Mouse (Mus musculus) kidney, adult 2 months (tissue): ENCODE data around the gene Tek. TPM values are rescaled to one million over a fixed set of nuclear protein-coding genes. Genes with fewer than 3 reads are reported as not detected.

Experiments used
- DNase-seq: peaks from one replicate; pipeline ENCODE4 v3.0.0; 2021
- H3K27ac ChIP-seq: fragments of 200-500 bp; 2 replicates; pipeline ENCODE4 v1.5.1; 2012; ENCODE audit warnings: low read depth, low read length, control low read depth, inconsistent platforms; ENCODE audit not compliant: insufficient read depth
- H3K27me3 ChIP-seq: fragments of 200-500 bp; replicated peaks from 2 replicates; pipeline ENCODE4 v1.6.1; 2012; ENCODE audit warnings: mild to moderate bottlenecking, moderate library complexity, low read length, inconsistent platforms; ENCODE audit not compliant: control insufficient read depth, insufficient read depth
- H3K36me3 ChIP-seq: fragments of 200-500 bp; 2 replicates; pipeline ENCODE4 v1.6.1; 2012; ENCODE audit warnings: mild to moderate bottlenecking, moderate library complexity, low read length, inconsistent platforms; ENCODE audit not compliant: control insufficient read depth, insufficient read depth
- H3K4me1 ChIP-seq: fragments of 200-500 bp; 2 replicates; pipeline ENCODE4 v1.6.1; 2011; ENCODE audit warnings: low read length; ENCODE audit not compliant: control insufficient read depth, insufficient read depth
- H3K4me3 ChIP-seq: fragments of 200-500 bp; 2 replicates; pipeline ENCODE4 v1.5.1; 2011; ENCODE audit warnings: mild to moderate bottlenecking, low read depth, low read length, control low read depth; ENCODE audit not compliant: insufficient read depth
- CTCF ChIP-seq: fragments of 200-500 bp; conservative IDR thresholded peaks from 2 replicates; pipeline ENCODE4 v1.5.1; 2011; ENCODE audit warnings: low read depth, mild to moderate bottlenecking, control low read depth, low read length, moderate library complexity, mixed read lengths; ENCODE audit not compliant: insufficient read depth, insufficient read length
- POLR2A ChIP-seq: fragments of 200-500 bp; IDR thresholded peaks from one replicate; pipeline ENCODE4 v1.6.1; 2011; ENCODE audit warnings: low read depth, low read length, control low read depth
- WGBS: fragments of 180-500 bp; shearing (Covaris S2); methylation state at CpG from one replicate; pipeline ENCODE4 v1.1.7; 2018; 5-methylcytosine and 5-hydroxymethylcytosine counted together
- polyA plus RNA-seq: library from polyadenylated mRNA; depleted of rRNA; stranded (reverse); fragments of >200 nt; gene quantifications from 2 replicates; pipeline ENCODE4 v1.2.3, GENCODE M21; 2012

Gene Tek
- polyA plus RNA-seq, 1 experiment = 21.6 TPM

DNA sequence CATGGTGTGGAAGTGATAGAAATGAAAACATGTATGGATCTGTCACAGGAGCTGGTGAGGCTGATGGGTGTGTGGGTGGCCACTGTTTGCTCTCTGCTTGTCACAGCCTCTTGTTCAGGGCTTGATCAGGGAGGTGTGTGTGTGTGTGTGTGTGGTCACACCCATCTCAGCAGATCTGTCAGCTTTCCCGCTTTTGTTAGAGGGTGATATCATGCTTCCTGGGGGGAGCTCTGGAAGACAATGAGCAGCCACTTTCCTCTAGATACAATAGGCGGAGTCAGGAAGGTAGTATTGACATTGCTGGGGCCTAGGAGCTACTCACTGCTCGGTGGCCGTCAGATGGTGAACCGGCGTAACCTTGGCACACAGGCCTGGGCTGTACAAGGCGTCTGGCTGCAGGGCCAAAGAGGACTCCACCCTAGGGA is 7.3 kb downstream of the Tek start:
- DNase-seq = peak; percentile 90
- no peak overlapping the region for H3K4me3 ChIP-seq
- no peaks in the 10 kb centered on the region for H3K36me3 ChIP-seq
- TF ChIP-seq POLR2A = no peak
- TF ChIP-seq CTCF = no peak
- H3K4me1 ChIP-seq = no peaks in the 10 kb centered on the region
- no peaks in the 10 kb centered on the region for H3K27me3 ChIP-seq
- 60% methylated on average over 7 of the region's 7 CpGs for WGBS
- peak overlapping the region; percentile 21 for H3K27ac ChIP-seq

DNA sequence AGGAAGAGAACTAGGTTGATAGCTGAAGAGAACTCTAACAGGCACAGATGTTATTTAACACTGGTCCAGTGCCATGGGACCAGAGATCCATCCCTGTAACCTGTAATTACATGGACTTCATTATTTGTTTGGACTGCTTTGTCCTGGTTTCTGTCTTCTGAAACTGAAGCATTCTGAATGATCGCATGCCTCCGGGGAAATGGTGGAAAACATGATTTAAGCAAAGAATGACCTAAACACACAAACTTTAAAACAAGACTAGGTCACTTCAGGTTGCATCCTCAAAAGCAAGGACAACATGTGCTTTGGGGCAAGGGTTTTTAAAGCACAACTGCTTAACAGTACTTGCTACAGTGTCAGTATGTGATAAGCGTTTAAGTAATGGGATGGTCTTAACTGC is 8.2 kb downstream of the Tek start:
- H3K27me3 ChIP-seq = no peaks in the 10 kb centered on the region
- no peak for TF ChIP-seq POLR2A
- no peak for TF ChIP-seq CTCF
- WGBS = 81% methylated on average over 3 of the region's 3 CpGs
- H3K36me3 ChIP-seq = no peaks in the 10 kb centered on the region
- peak overlapping the region; percentile 38; the same call in 1 of the 2 replicates for H3K27ac ChIP-seq
- no peak for DNase-seq
- no peak overlapping the region for H3K4me3 ChIP-seq
- no peaks in the 10 kb centered on the region for H3K4me1 ChIP-seq

DNA sequence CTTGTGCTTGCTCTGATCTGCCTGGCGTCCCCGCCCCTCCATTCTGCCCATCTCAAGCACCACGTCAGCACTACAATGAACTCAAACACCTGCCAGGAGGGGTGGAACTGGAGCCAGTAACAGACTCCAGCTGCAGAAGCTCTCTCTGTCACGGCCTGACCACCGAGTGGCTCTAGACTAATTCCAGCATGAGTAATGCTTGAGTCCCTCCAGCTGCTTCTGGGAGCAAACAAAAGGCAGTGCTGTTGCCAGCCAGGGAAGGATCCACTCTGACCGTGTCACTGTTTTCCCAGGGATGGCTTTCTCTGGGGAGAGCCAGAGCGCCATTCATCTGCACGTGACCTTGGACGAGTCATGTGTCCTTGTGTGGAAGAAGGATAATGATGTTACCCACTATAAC is 13.4 kb downstream of the Tek start:
- TF ChIP-seq CTCF (no peak), POLR2A (no peak)
- Histone ChIP-seq H3K4me1 (no peaks in the 10 kb centered on the region), H3K4me3 (no peak overlapping the region), H3K36me3 (no peaks in the 10 kb centered on the region), H3K27ac (no peak overlapping the region), H3K27me3 (no peaks in the 10 kb centered on the region)
- WGBS = 19% methylated on average over 9 of the region's 9 CpGs
- peak; percentile 33 for DNase-seq

DNA sequence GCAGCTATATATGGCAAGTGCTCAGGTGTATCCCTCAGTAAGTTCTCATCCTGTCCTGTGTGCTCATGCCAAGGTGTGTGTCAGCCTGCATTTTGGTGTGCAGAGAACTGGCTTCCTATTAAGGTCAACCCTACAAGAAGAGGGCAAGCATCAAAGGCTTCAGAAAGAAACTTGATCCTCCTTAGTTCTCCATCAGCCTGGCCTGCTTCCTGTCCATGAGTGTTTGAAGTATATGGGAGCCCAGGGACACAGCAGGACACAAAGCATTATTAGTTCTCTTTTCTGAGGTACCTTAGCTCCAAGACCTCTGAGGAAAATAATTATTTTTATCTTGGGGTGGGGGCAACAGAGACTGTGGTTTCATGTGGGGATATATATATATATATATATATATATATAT is 26.1 kb downstream of the Tek start:
- TF ChIP-seq CTCF = no peak
- no peak for TF ChIP-seq POLR2A
- Histone ChIP-seq H3K27me3 (no peaks in the 10 kb centered on the region), H3K36me3 (no peaks in the 10 kb centered on the region), H3K4me1 (no peaks in the 10 kb centered on the region), H3K27ac (no peak overlapping the region), H3K4me3 (no peak overlapping the region)
- DNase-seq = no peak

DNA sequence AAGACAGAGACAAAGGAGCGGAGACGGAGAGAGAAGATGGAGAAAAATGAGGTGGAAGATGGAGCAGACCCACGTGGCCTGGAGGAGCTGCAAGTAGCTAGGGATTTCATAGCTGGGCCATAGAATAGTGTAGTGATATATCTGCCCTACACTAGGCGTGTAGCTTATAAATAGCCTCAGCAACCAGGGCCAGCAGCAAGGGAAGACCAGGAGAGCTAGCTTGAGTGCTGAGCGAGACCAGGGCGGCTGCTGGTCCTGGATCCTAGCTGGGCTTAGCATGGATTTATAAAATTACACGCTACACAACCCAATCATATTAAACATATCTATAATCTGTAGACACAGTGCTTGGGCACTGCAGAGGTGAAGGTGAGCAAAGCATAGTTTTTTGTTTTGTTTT is 27.1 kb downstream of the Tek start:
- TF ChIP-seq POLR2A (no peak), CTCF (no peak)
- DNase-seq = no peak
- WGBS = 84% methylated on average over 7 of the region's 7 CpGs

DNA sequence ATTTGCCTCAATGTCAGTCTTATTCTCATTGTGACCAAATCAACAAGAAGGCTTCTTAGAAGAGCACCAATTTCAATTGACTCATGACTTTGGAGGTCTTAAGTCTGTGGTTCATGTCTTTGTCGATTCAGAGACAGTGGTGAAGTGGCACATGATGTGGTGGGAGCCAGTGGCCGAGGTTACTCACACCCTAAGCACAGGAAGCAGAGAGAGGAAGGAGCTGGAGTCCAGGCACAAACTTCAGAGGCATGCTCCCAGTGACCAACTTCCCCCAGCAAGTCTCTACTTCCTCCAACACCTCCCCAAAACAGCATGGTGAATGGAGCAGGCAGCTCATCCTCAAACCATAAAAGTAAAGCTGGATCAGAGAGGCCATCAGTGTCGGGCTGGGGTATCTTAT is 29.5 kb downstream of the Tek start:
- Histone ChIP-seq H3K36me3 (no peaks in the 10 kb centered on the region), H3K27ac (no peak overlapping the region), H3K4me3 (no peak overlapping the region), H3K27me3 (no peaks in the 10 kb centered on the region), H3K4me1 (no peaks in the 10 kb centered on the region)
- DNase-seq = peak; percentile 22
- 66% methylated on average over 3 of the region's 3 CpGs for WGBS
- TF ChIP-seq CTCF (no peak), POLR2A (no peak)

More for the DNA sequence above, 27.1 kb downstream of the Tek start:
- H3K27me3 ChIP-seq = no peaks in the 10 kb centered on the region
- no peaks in the 10 kb centered on the region for H3K4me1 ChIP-seq
- no peak overlapping the region for H3K4me3 ChIP-seq
- no peak overlapping the region for H3K27ac ChIP-seq
- H3K36me3 ChIP-seq = no peaks in the 10 kb centered on the region

DNA sequence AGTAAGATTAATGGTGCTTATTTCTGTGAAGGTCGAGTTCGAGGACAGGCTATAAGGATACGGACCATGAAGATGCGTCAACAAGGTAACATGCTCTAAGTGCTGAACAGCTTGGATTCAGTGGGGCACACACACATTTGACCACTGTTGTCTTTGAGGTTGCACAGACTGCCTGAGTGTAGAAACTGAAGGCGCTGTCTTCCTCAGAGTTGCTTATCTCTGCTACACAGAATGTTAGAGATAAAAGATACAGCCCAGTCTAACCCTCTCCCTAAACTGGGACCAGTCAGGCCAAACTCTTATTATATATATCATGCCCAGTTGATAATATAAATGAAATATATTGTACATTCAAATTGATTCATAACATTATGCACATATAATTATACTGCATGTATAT is 42.0 kb downstream of the Tek start:
- H3K4me1 ChIP-seq = no peaks in the 10 kb centered on the region
- no peak overlapping the region for H3K27ac ChIP-seq
- no peak for TF ChIP-seq POLR2A
- TF ChIP-seq CTCF = no peak

DNA sequence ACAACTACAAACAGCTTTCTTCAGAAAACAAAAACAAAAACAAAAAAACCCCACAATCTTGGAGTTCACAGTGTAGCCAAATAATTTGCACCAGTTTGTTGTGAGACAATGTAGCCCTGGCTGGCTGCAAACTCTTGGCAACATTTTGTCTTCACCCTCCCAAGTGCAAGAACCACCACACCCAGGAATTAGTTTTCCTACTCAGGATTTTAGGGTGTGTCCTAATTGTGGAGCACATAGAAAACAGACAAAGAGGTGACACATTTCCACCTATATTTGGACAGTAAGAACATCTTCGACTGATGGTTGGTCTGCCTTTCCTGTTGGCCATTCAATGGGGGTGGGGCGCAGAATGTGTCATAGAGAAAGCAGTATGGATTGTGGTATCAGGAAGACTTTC is 46.8 kb downstream of the Tek start:
- no peak for TF ChIP-seq POLR2A
- no peak for TF ChIP-seq CTCF
- Histone ChIP-seq H3K27ac (no peak overlapping the region), H3K27me3 (no peaks in the 10 kb centered on the region), H3K36me3 (no peaks in the 10 kb centered on the region), H3K4me1 (no peaks in the 10 kb centered on the region), H3K4me3 (no peak overlapping the region)
- WGBS = 90% methylated on average over 2 of the region's 2 CpGs
- DNase-seq = peak; percentile 33

More for the DNA sequence above, 42.0 kb downstream of the Tek start:
- 91% methylated on average over 5 of the region's 5 CpGs for WGBS
- no peak for DNase-seq
- no peaks in the 10 kb centered on the region for H3K27me3 ChIP-seq
- H3K36me3 ChIP-seq = no peaks in the 10 kb centered on the region
- no peak overlapping the region for H3K4me3 ChIP-seq
